Mouse (Mus musculus) activated CD4-positive, CD25-positive, alpha-beta regulatory T cell, adult 4 months (primary cell): ENCODE results near the gene Myadml2. TPM values are rescaled to one million over a fixed set of nuclear protein-coding genes. Genes with fewer than 3 reads are reported as not detected.

Experiments
- ATAC-seq: one replicate; pipeline ENCODE4 v1.8.0; 2017
- polyA plus RNA-seq, 2 experiments: library from polyadenylated mRNA; unstranded; fragments of 100-300 nt; shearing (Covaris generic); gene quantifications; one replicate each; pipeline ENCODE4 v1.2.1; 2017

Gene Myadml2
- polyA plus RNA-seq, 2 experiments from 2014 or later, result not detected

- ATAC-seq, result peak; percentile 27
Measured at GRCm38 (mm10) chr11:120629341-120629730, 18.6 kb downstream of the Myadml2 start.

- no peak for ATAC-seq
Measured at GRCm38 (mm10) chr11:120628601-120629340, 19.2 kb downstream of the Myadml2 start.

- ATAC-seq, result peak; percentile 41
Measured at GRCm38 (mm10) chr11:120627468-120628300, 20.3 kb downstream of the Myadml2 start.

GRCm38 (mm10) chr11:120626785-120627467 is 21.0 kb downstream of the Myadml2 start:
- ATAC-seq, result no peak

GRCm38 (mm10) chr11:120625152-120625775 is 22.7 kb downstream of the Myadml2 start, which contains the start of gene Sirt7:
Sirt7 (minus strand) TSS chr11:120625240.
- ATAC-seq, result no peak

- peak; percentile 49 for ATAC-seq
Measured at GRCm38 (mm10) chr11:120624680-120625111, 23.3 kb downstream of the Myadml2 start.

GRCm38 (mm10) chr11:120623961-120624679 is 23.8 kb downstream of the Myadml2 start:
- peak; percentile 44 for ATAC-seq

- ATAC-seq, result no peak
Measured at GRCm38 (mm10) chr11:120622805-120623204, 25.2 kb downstream of the Myadml2 start.

- no peak for ATAC-seq
Measured at GRCm38 (mm10) chr11:120620195-120620594, 27.8 kb downstream of the Myadml2 start.

- ATAC-seq, result no peak
Measured at GRCm38 (mm10) chr11:120618619-120619535, 29.1 kb downstream of the Myadml2 start.

GRCm38 (mm10) chr11:120617519-120618112 is 30.3 kb downstream of the Myadml2 start, which contains the start of gene Pcyt2:
Pcyt2 (minus strand) TSS chr11:120617936.
- peak; percentile 90 for ATAC-seq

- no peak for ATAC-seq
Measured at GRCm38 (mm10) chr11:120616617-120617294, 31.2 kb downstream of the Myadml2 start.

- no peak for ATAC-seq
Measured at GRCm38 (mm10) chr11:120615606-120616203, 32.3 kb downstream of the Myadml2 start.

- no peak for ATAC-seq
Measured at GRCm38 (mm10) chr11:120615167-120615566, 32.8 kb downstream of the Myadml2 start.

GRCm38 (mm10) chr11:120613976-120614375 is 34.0 kb downstream of the Myadml2 start:
- no peak for ATAC-seq

- no peak for ATAC-seq
Measured at GRCm38 (mm10) chr11:120613481-120613972, 34.4 kb downstream of the Myadml2 start.

GRCm38 (mm10) chr11:120612763-120613162 is 35.2 kb downstream of the Myadml2 start:
- peak; percentile 51 for ATAC-seq

GRCm38 (mm10) chr11:120610477-120611046 is 37.4 kb downstream of the Myadml2 start:
- no peak for ATAC-seq
